Mouse (Mus musculus) intestine, postnatal 0 days (tissue): ENCODE data around the gene Gpr173. TPM values are rescaled to one million over a fixed set of nuclear protein-coding genes. Genes with fewer than 3 reads are reported as not detected.

ENCODE experiments used
- ATAC-seq: fragments of 200-750 bp; cut with Nextera tagmentation; 2 replicates; pipeline ENCODE4 v1.8.0; 2017; ENCODE audit warnings: mild to moderate bottlenecking, moderate TSS enrichment, moderate library complexity
- H3K27ac ChIP-seq: fragments of 300-500 bp; sonication (generic); 2 replicates; pipeline ENCODE4 v1.5.1; 2014; ENCODE audit warnings: mild to moderate bottlenecking, low read depth, low read length, moderate library complexity
- H3K27me3 ChIP-seq: fragments of 300-500 bp; sonication (generic); replicated peaks from 2 replicates; pipeline ENCODE4 v1.6.1; 2014; ENCODE audit warnings: low read length, mixed read lengths; ENCODE audit not compliant: control insufficient read depth, insufficient read depth
- H3K36me3 ChIP-seq: fragments of 300-500 bp; sonication (generic); 2 replicates; pipeline ENCODE4 v1.6.1; 2014; ENCODE audit warnings: mild to moderate bottlenecking, moderate library complexity; ENCODE audit not compliant: control insufficient read depth, insufficient read depth
- H3K4me1 ChIP-seq: fragments of 300-500 bp; sonication (generic); replicated peaks from 2 replicates; pipeline ENCODE4 v1.6.1; 2014; ENCODE audit warnings: antibody characterized with exemption, low read length, mixed read lengths; ENCODE audit not compliant: control insufficient read depth, insufficient read depth
- H3K4me2 ChIP-seq: fragments of 300-500 bp; sonication (generic); replicated peaks from 2 replicates; pipeline ENCODE4 v1.6.1; 2014; ENCODE audit warnings: low read depth, mild to moderate bottlenecking, moderate library complexity
- H3K4me3 ChIP-seq: fragments of 300-500 bp; sonication (generic); 2 replicates; pipeline ENCODE4 v1.5.1; 2014; ENCODE audit warnings: low read depth, low read length
- H3K9ac ChIP-seq: fragments of 300-500 bp; sonication (generic); 2 replicates; pipeline ENCODE4 v1.6.1; 2014; ENCODE audit warnings: mild to moderate bottlenecking, low read depth, low read length
- H3K9me3 ChIP-seq: fragments of 300-500 bp; sonication (generic); 2 replicates; pipeline ENCODE4 v1.6.1; 2016; ENCODE audit warnings: mixed run types; ENCODE audit not compliant: control insufficient read depth
- CTCF ChIP-seq: sonication (generic); IDR thresholded peaks from 2 replicates; pipeline ENCODE4 v1.5.1; 2016; ENCODE audit warnings: low read depth, mild to moderate bottlenecking, control low read depth, antibody characterized with exemption, moderate library complexity
- WGBS: fragments of 180-500 bp; shearing (Covaris S2); extraction: QIAGEN DNeasy Blood & Tissue Kit; methylation state at CpG from one replicate; pipeline ENCODE4 v1.1.7; 2014; 5-methylcytosine and 5-hydroxymethylcytosine counted together
- polyA plus RNA-seq: library from polyadenylated mRNA; unstranded; fragments of >200 nt; fragmentation: Nextera tagmentation; extraction: Ambion mirVana; gene quantifications from 2 replicates; pipeline ENCODE4 v1.2.1, GENCODE M21; 2015

Gene Gpr173
- polyA plus RNA-seq, 1 experiment from 2014 or later, result 0.68 TPM

DNA sequence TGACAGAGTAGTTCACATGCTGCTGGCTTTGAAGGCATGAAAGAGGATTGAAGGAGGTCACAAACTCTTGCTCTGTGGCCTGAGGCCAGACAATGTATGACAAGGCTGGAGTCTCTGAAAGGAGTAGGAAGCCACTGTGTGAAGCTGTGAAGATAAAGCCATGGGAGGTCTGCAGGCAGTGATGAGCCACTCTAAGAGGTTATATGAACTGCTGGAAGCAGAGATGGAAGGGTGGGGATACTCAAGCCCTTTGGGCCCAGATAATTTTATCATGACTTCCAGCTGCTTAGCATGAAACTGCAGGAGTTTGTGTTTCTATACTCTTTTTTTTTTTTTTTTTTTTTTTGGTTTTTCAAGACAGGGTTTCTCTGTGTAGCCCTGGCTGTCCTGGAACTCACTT is 61.1 kb downstream of the Gpr173 start:
- no peaks in the 10 kb centered on the region for H3K9me3 ChIP-seq
- no peak for ATAC-seq
- H3K4me3 ChIP-seq, result no peak overlapping the region
- no peak for TF ChIP-seq CTCF
- no peaks in the 10 kb centered on the region for H3K27me3 ChIP-seq
- no peak overlapping the region for H3K4me2 ChIP-seq
- no peaks in the 10 kb centered on the region for H3K36me3 ChIP-seq
- H3K9ac ChIP-seq, result no peak overlapping the region
- H3K27ac ChIP-seq, result no peak overlapping the region
- no peaks in the 10 kb centered on the region for H3K4me1 ChIP-seq

- Histone ChIP-seq H3K9me3 (no peaks in the 10 kb centered on the region), H3K36me3 (no peaks in the 10 kb centered on the region), H3K9ac (no peak overlapping the region), H3K4me1 (no peaks in the 10 kb centered on the region), H3K27ac (no peak overlapping the region), H3K4me3 (no peak overlapping the region), H3K27me3 (no peaks in the 10 kb centered on the region), H3K4me2 (no peak overlapping the region)
- no peak for ATAC-seq
- WGBS, result 71% methylated on average over 2 of the region's 2 CpGs
- no peak for TF ChIP-seq CTCF
Observed at GRCm38 (mm10) chrX:152306224-152306623, 62.3 kb downstream of the Gpr173 start.

Other genes starting within 250 kb of the Gpr173 start
- gene Iqsec2, start 224.4 kb downstream of the Gpr173 start, polyA plus RNA-seq, result 6.5 and 7.3 TPM in 2 replicates
- 16.2 and 19.7 TPM in 2 replicates for gene Kdm5c, start 135.7 kb downstream of the Gpr173 start, polyA plus RNA-seq
- 4.1 and 4.2 TPM in 2 replicates for gene Kantr, start 41.2 kb downstream of the Gpr173 start, polyA plus RNA-seq
- 6.5 and 6.6 TPM in 2 replicates for gene Tspyl2, start 26.3 kb downstream of the Gpr173 start, polyA plus RNA-seq
- not detected in 2 replicates for gene Cldn34a, start 194.6 kb upstream of the Gpr173 start, polyA plus RNA-seq